Mouse (Mus musculus) cerebellum, adult 2 months (tissue): ENCODE results near the gene Sult6b1.

Experiments
- CTCF ChIP-seq: fragments of 200-500 bp; IDR thresholded peaks from 2 replicates; pipeline ENCODE4 v1.5.1; 2011; ENCODE audit warnings: low read depth, mild to moderate bottlenecking, control low read depth, low read length, moderate library complexity, borderline replicate concordance; ENCODE audit not compliant: insufficient read depth
- POLR2A ChIP-seq: fragments of 200-500 bp; IDR thresholded peaks from 2 replicates; pipeline ENCODE4 v1.6.1; 2011; ENCODE audit warnings: low read length, control low read depth, borderline replicate concordance; ENCODE audit not compliant: insufficient read depth

- no peak for TF ChIP-seq CTCF
- TF ChIP-seq POLR2A: no peak
Measured at GRCm38 (mm10) chr17:78883291-78883690, 23.5 kb downstream of the Sult6b1 start.
